Mouse (Mus musculus) kidney, adult 2 months (tissue): ENCODE measurements around the gene Kiss1r. TPM values are rescaled to one million over a fixed set of nuclear protein-coding genes. Genes with fewer than 3 reads are reported as not detected.

Experiments
- DNase-seq: peaks from one replicate; pipeline ENCODE4 v3.0.0; 2021
- H3K27ac ChIP-seq: fragments of 200-500 bp; 2 replicates; pipeline ENCODE4 v1.5.1; 2012; ENCODE audit warnings: low read depth, low read length, control low read depth, inconsistent platforms; ENCODE audit not compliant: insufficient read depth
- H3K27me3 ChIP-seq: fragments of 200-500 bp; replicated peaks from 2 replicates; pipeline ENCODE4 v1.6.1; 2012; ENCODE audit warnings: mild to moderate bottlenecking, moderate library complexity, low read length, inconsistent platforms; ENCODE audit not compliant: control insufficient read depth, insufficient read depth
- H3K36me3 ChIP-seq: fragments of 200-500 bp; 2 replicates; pipeline ENCODE4 v1.6.1; 2012; ENCODE audit warnings: mild to moderate bottlenecking, moderate library complexity, low read length, inconsistent platforms; ENCODE audit not compliant: control insufficient read depth, insufficient read depth
- H3K4me1 ChIP-seq: fragments of 200-500 bp; 2 replicates; pipeline ENCODE4 v1.6.1; 2011; ENCODE audit warnings: low read length; ENCODE audit not compliant: control insufficient read depth, insufficient read depth
- H3K4me3 ChIP-seq: fragments of 200-500 bp; 2 replicates; pipeline ENCODE4 v1.5.1; 2011; ENCODE audit warnings: mild to moderate bottlenecking, low read depth, low read length, control low read depth; ENCODE audit not compliant: insufficient read depth
- CTCF ChIP-seq: fragments of 200-500 bp; conservative IDR thresholded peaks from 2 replicates; pipeline ENCODE4 v1.5.1; 2011; ENCODE audit warnings: low read depth, mild to moderate bottlenecking, control low read depth, low read length, moderate library complexity, mixed read lengths; ENCODE audit not compliant: insufficient read depth, insufficient read length
- POLR2A ChIP-seq: fragments of 200-500 bp; IDR thresholded peaks from one replicate; pipeline ENCODE4 v1.6.1; 2011; ENCODE audit warnings: low read depth, low read length, control low read depth
- WGBS: fragments of 180-500 bp; shearing (Covaris S2); methylation state at CpG from one replicate; pipeline ENCODE4 v1.1.7; 2018; 5-methylcytosine and 5-hydroxymethylcytosine counted together
- polyA plus RNA-seq: library from polyadenylated mRNA; depleted of rRNA; stranded (reverse); fragments of >200 nt; gene quantifications from 2 replicates; pipeline ENCODE4 v1.2.3, GENCODE M21; 2012

Kiss1r gene
- polyA plus RNA-seq, 1 experiment: 5.6 TPM

DNA sequence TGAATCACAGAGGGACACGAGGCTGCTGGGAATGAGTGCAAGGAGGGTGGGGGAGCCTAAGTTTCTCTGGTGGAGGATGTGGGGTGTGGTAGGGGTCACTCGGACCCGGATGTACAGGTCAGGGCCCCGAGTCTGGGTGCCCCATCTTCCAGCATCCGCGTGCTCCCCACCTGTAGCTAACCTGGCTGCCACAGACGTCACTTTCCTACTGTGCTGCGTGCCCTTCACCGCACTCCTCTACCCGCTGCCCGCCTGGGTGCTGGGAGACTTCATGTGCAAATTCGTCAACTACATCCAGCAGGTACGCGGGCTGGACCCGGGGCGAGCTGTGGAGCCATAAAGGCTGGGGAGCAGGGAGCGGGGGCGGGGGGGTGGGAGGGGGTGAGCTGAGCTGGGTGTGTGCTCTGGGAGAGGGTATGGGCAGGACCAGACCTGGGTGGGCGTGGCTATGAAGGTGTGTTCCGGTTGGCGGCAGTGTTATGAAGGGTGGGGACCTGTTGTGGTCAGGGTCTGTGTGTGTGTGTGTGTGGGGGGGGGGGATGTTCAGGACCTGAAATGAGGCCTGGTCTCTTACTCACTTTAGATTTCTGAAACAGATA, 2.6 kb downstream of the Kiss1r start:
- no peaks in the 10 kb centered on the region for H3K27me3 ChIP-seq
- no peaks in the 10 kb centered on the region for H3K36me3 ChIP-seq
- DNase-seq: no peak
- 10% methylated on average over 21 of the region's 21 CpGs for WGBS
- peaks cover 12% of the 10 kb centered on the region for H3K4me1 ChIP-seq
- TF ChIP-seq POLR2A: no peak
- no peak for TF ChIP-seq CTCF
- 0 out of 2 replicates have a peak overlapping the region, but pooled peaks have one; percentile 32 for H3K4me3 ChIP-seq
- H3K27ac ChIP-seq: no peak overlapping the region

GRCm38 (mm10) chr10:79920056-79920890, 3.5 kb downstream of the Kiss1r start:
- TF ChIP-seq CTCF (no peak), POLR2A (no peak)
- H3K4me1 ChIP-seq: peaks cover 11% of the 10 kb centered on the region
- 37% methylated on average over 26 of the region's 26 CpGs for WGBS
- H3K36me3 ChIP-seq: no peaks in the 10 kb centered on the region
- H3K27me3 ChIP-seq: no peaks in the 10 kb centered on the region
- DNase-seq: no peak
- no peak overlapping the region for H3K27ac ChIP-seq
- H3K4me3 ChIP-seq: no peak overlapping the region

- Histone ChIP-seq H3K27me3 (no peaks in the 10 kb centered on the region), H3K4me3 (no peak within 1 kb of the TSS), H3K36me3 (no peaks in the 10 kb centered on the region), H3K27ac (no peak within 1 kb of the TSS), H3K4me1 (peaks cover 7% of the 10 kb centered on the region)
- TF ChIP-seq POLR2A: no peak
- no peak for DNase-seq
- 19% methylated on average over 41 of the region's 41 CpGs for WGBS
Observed at GRCm38 (mm10) chr10:79920958-79921535, 4.3 kb downstream of the Kiss1r start, which contains the start of gene R3hdm4. R3hdm4 (minus strand) TSS chr10:79921208.

DNA sequence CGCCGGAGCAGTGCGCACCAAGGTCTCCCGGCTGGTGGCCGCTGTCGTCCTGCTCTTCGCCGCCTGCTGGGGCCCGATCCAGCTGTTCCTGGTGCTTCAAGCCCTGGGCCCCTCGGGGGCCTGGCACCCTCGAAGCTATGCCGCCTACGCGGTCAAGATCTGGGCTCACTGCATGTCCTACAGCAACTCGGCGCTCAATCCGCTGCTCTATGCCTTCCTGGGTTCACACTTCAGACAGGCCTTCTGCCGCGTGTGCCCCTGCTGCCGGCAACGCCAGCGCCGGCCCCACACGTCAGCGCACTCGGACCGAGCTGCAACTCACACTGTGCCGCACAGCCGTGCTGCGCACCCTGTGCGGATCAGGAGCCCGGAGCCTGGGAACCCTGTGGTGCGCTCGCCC, 4.8 kb downstream of the Kiss1r start:
- DNase-seq: no peak
- Histone ChIP-seq H3K4me1 (peaks cover 5% of the 10 kb centered on the region; the same call in 1 of the 2 replicates), H3K4me3 (no peak overlapping the region), H3K27me3 (no peaks in the 10 kb centered on the region), H3K36me3 (no peaks in the 10 kb centered on the region), H3K27ac (no peak overlapping the region)
- TF ChIP-seq POLR2A: no peak
- no peak for TF ChIP-seq CTCF
- WGBS: 30% methylated on average over 34 of the region's 34 CpGs

DNA sequence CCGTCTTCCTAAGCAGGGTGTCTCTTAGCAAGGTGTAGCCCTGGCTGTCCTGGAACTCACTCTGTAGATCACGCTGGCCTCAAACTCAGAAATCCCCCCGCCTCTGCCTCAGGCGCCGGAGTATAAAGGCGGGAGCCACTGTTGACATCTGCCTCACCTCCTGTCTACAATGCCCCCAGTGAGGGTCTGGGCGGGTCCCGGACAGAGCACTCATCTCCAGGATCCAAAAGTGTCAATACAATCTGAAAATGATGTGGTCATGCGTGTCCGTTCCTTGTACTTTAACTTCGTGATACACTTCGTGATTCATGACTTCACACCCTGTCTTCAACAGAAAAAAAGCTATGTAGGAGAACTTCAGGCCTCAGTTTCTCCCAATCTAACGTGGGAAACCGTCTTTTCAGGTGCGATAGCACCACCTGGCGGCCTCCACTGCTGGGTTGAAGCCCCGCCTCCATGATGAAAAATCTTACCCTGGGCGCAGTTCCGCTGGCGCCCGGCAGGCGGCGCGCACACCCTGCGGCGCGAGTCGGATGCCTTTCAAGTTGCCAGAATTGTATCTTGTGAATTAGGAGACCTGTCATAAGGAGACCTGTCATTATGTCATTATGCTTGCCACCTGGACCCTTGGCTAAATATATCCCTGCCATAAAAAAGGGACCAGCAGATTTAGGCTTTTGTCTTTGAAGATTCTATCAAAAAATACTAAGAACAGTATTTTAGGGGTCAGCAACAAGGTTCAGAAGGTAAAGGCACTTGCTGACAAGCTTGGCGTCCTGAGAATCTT, 8.4 kb downstream of the Kiss1r start:
- WGBS: 13% methylated on average over 29 of the region's 29 CpGs
- no peak overlapping the region for H3K4me3 ChIP-seq

DNA sequence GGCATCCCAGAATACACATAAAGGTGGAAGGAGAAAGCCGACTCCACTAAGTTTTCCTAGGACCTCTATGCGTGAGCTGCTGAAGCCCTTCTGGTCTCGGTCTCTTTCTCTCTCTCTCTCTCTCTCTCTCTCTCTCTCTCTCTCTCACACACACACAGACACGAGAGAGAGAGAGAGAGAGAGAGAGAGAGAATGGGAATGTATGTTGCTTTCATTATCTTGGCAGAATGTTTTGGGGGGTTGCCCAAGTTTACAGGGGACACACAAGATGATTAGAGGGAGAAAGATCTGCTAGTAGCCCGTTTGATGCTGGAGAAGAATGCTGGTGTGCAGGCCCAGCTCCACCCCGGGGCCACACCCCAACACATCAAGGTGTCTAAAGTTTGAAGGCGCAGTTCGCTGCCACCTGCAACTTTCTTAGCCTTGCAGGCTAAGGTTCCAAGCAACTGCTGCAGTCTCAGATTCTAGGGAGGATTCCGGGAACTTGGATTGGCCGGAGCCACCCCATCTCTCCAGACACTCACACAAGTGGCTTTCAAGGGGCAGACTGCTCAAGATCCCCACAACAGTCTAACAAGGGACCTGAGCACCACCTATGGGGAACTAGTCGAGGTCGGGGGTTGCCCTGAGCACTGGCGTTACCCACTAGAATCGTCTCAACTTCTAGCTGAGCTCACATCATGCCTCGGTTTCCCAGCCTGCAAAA, 9.2 kb downstream of the Kiss1r start:
- Histone ChIP-seq H3K27me3 (no peaks in the 10 kb centered on the region), H3K27ac (peak overlapping the region; percentile 30; the same call in 1 of the 2 replicates), H3K36me3 (no peaks in the 10 kb centered on the region), H3K4me1 (0 out of 2 replicates have a peak, but pooled peaks cover 2% of the 10 kb centered on the region), H3K4me3 (peak overlapping the region; percentile 99)
- DNase-seq: no peak
- TF ChIP-seq POLR2A: no peak
- 12% methylated on average over 15 of the region's 15 CpGs for whole genome bisulfite sequencing

More for the DNA sequence above, 8.4 kb downstream of the Kiss1r start:
- no peak overlapping the region for H3K27ac ChIP-seq
- DNase-seq: peak; percentile 95
- TF ChIP-seq POLR2A (no peak), CTCF (peak; percentile 98)
- H3K4me1 ChIP-seq: 0 out of 2 replicates have a peak, but pooled peaks cover 2% of the 10 kb centered on the region
- no peaks in the 10 kb centered on the region for H3K27me3 ChIP-seq
- no peaks in the 10 kb centered on the region for H3K36me3 ChIP-seq
